Comparison of ENCODE assay signal across 8 mouse cellular contexts in genomic region chr11:103114270-103114943, GRCm38 (mm10). TPM values are rescaled to one million over a fixed set of nuclear protein-coding genes. Genes with fewer than 3 reads are reported as not detected.
DNase-seq lines count a peak whose midpoint lies in the region; ATAC-seq and TF ChIP-seq lines count a peak whose summit lies in the region.

No protein-coding gene starts in this region.

- no peak for ATAC-seq in limb, embryonic 14.5 days (ENCODE audit: low FRiP score, low read depth)

- H3K4me2 ChIP-seq in limb, embryonic 14.5 days (replicated peaks; ENCODE audit: low read depth, low read length, severe bottlenecking) = peak overlapping the region; percentile 62

- TF ChIP-seq CTCF in testis, adult 2 months (IDR thresholded peaks at IDR 0.05; ENCODE audit: control insufficient read depth, insufficient read depth, insufficient replicate concordance, low read depth, low read length) = no peak

- peaks cover 3% of the 10 kb centered on the region; the same call in 1 of the 2 replicates for H3K27me3 ChIP-seq in testis, adult 2 months (ENCODE audit: control insufficient read depth, insufficient read depth, low read length)
- H3K27me3 ChIP-seq in limb, embryonic 14.5 days (ENCODE audit: control insufficient read depth, insufficient read depth, low read length) = no peaks in the 10 kb centered on the region

- TF ChIP-seq POLR2A in testis, adult 2 months (IDR thresholded peaks at IDR 0.05; ENCODE audit: control insufficient read depth, low read depth, low read length) = no peak
- no peak for TF ChIP-seq POLR2A in limb, embryonic 14.5 days (IDR thresholded peaks at IDR 0.05; ENCODE audit: borderline replicate concordance, extremely low read depth, insufficient read depth, insufficient read length)

- H3K27ac ChIP-seq in testis, adult 2 months (ENCODE audit: control insufficient read depth, insufficient read depth, low read depth, low read length) = peak overlapping the region; percentile 98
- H3K27ac ChIP-seq in limb, embryonic 14.5 days (replicated peaks; ENCODE audit: low read depth, low read length) = peak overlapping the region; percentile 88

- peak; percentile 18 for DNase-seq in adrenal gland, postnatal 14 days
- DNase-seq in adrenal gland, adult 8-10 months = no peak
- DNase-seq in testis, postnatal 14 days (ENCODE audit: low spot score) = no peak
- DNase-seq in limb, embryonic 14.5 days (ENCODE audit: low spot score) = no peak
- DNase-seq in yolk sac, embryonic 10.5 days (ENCODE audit: low spot score) = peak; percentile 63
- DNase-seq in adrenal gland, postnatal 4 days (ENCODE audit: low spot score in 2 of 2) = no peak
- no peak for DNase-seq in ovary, postnatal 14 days (ENCODE audit: low spot score)

- peaks cover 40% of the 10 kb centered on the region for H3K4me1 ChIP-seq in testis, adult 2 months (ENCODE audit: control insufficient read depth, insufficient read depth, low read length)
- H3K4me1 ChIP-seq in limb, embryonic 14.5 days (ENCODE audit: control insufficient read depth, insufficient read depth, low read length) = peaks cover 29% of the 10 kb centered on the region

- no peaks in the 10 kb centered on the region for H3K9me3 ChIP-seq in limb, embryonic 14.5 days (ENCODE audit: control insufficient read depth, low read length)

- peak overlapping the region; percentile 95 for H3K4me3 ChIP-seq in testis, adult 2 months (ENCODE audit: control insufficient read depth, low read depth, low read length)
- peak overlapping the region; percentile 65 for H3K4me3 ChIP-seq in limb, embryonic 14.5 days (replicated peaks; ENCODE audit: low read length)

- H3K36me3 ChIP-seq in testis, adult 2 months (ENCODE audit: control insufficient read depth, insufficient read depth, low read length) = no peaks in the 10 kb centered on the region
- no peaks in the 10 kb centered on the region for H3K36me3 ChIP-seq in limb, embryonic 14.5 days (ENCODE audit: control insufficient read depth, insufficient read depth, low read length)

- 88% methylated on average over 11 of the region's 11 CpGs for WGBS in limb, embryonic 14.5 days

- peak overlapping the region; percentile 76 for H3K9ac ChIP-seq in limb, embryonic 14.5 days (ENCODE audit: low read depth, low read length, severe bottlenecking)

RNA-seq across cellular contexts. Expression of gene Hexim1, which starts 1.6 kb away (rescaled TPM):
- 57.8 and 62.1 TPM in 2 replicates for total RNA-seq in adrenal gland, postnatal 14 days (2021)
- 10 to 100 TPM; 75.2 to 90.2 (median 86.0) TPM for total RNA-seq in adrenal gland, adult 8-10 months (2022)
- polyA plus RNA-seq in testis, adult 2 months (2012; rRNA removed) = 5.8 and 6.1 TPM in 2 replicates
- polyA plus RNA-seq in limb, embryonic 14.5 days (2012; rRNA removed) = 17.7 and 21.1 TPM in 2 replicates
- polyA plus RNA-seq in limb, embryonic 14.5 days (2014; fragmentation: Nextera tagmentation; extraction: Ambion mirVana) = 7.5 and 8.4 TPM in 2 replicates
- total RNA-seq in adrenal gland, postnatal 4 days (2021) = 10 to 100 TPM; 50.6 to 53.4 TPM

RNA-seq across cellular contexts. Expression of gene Acbd4, which starts 12.9 kb away (rescaled TPM):
- 77.8 and 84.9 TPM in 2 replicates for total RNA-seq in adrenal gland, postnatal 14 days (2021)
- total RNA-seq in adrenal gland, adult 8-10 months (2022) = 100 to 1,000 TPM; 114 to 181 (median 146) TPM
- polyA plus RNA-seq in testis, adult 2 months (2012; rRNA removed) = 5.7 and 7.2 TPM in 2 replicates
- 11.2 and 14.2 TPM in 2 replicates for polyA plus RNA-seq in limb, embryonic 14.5 days (2012; rRNA removed)
- 20.2 and 25.2 TPM in 2 replicates for polyA plus RNA-seq in limb, embryonic 14.5 days (2014; fragmentation: Nextera tagmentation; extraction: Ambion mirVana)
- total RNA-seq in adrenal gland, postnatal 4 days (2021) = 10 to 100 TPM; 58.4 to 64.4 TPM

RNA-seq across cellular contexts. Expression of gene Plcd3, which starts 12.9 kb away (rescaled TPM):
- total RNA-seq in adrenal gland, postnatal 14 days (2021) = 9.3 and 11.2 TPM in 2 replicates
- total RNA-seq in adrenal gland, adult 8-10 months (2022) = 10 to 100 TPM; 10.0 to 18.9 (median 13.6) TPM
- polyA plus RNA-seq in testis, adult 2 months (2012; rRNA removed) = 4.9 and 5.5 TPM in 2 replicates
- polyA plus RNA-seq in limb, embryonic 14.5 days (2012; rRNA removed) = 10.3 and 13.2 TPM in 2 replicates
- 3.8 and 4.9 TPM in 2 replicates for polyA plus RNA-seq in limb, embryonic 14.5 days (2014; fragmentation: Nextera tagmentation; extraction: Ambion mirVana)
- total RNA-seq in adrenal gland, postnatal 4 days (2021) = 1 to 10 TPM; 8.7 to 8.9 TPM

RNA-seq across cellular contexts. Expression of gene Hexim2, which starts 17.8 kb away (rescaled TPM):
- total RNA-seq in adrenal gland, postnatal 14 days (2021) = 3.9 and 5.6 TPM in 2 replicates
- 1 to 10 TPM; 6.1 to 9.3 (median 8.6) TPM for total RNA-seq in adrenal gland, adult 8-10 months (2022)
- polyA plus RNA-seq in testis, adult 2 months (2012; rRNA removed) = 38.8 and 53.8 TPM in 2 replicates
- polyA plus RNA-seq in limb, embryonic 14.5 days (2012; rRNA removed) = 9.4 and 10.8 TPM in 2 replicates
- 8.6 and 11.1 TPM in 2 replicates for polyA plus RNA-seq in limb, embryonic 14.5 days (2014; fragmentation: Nextera tagmentation; extraction: Ambion mirVana)
- 10 to 100 TPM; 10.4 to 11.8 TPM for total RNA-seq in adrenal gland, postnatal 4 days (2021)

RNA-seq across cellular contexts. Expression of gene Fmnl1, which starts 56.5 kb away (rescaled TPM):
- 14.4 and 30.4 TPM in 2 replicates for total RNA-seq in adrenal gland, postnatal 14 days (2021)
- total RNA-seq in adrenal gland, adult 8-10 months (2022) = 10 to 100 TPM; 29.3 to 40.6 (median 30.6) TPM
- 18.4 and 21.6 TPM in 2 replicates for polyA plus RNA-seq in testis, adult 2 months (2012; rRNA removed)
- polyA plus RNA-seq in limb, embryonic 14.5 days (2012; rRNA removed) = 3.7 and 3.8 TPM in 2 replicates
- 2.5 and 2.6 TPM in 2 replicates for polyA plus RNA-seq in limb, embryonic 14.5 days (2014; fragmentation: Nextera tagmentation; extraction: Ambion mirVana)
- 10 to 100 TPM; 13.4 to 14.2 TPM for total RNA-seq in adrenal gland, postnatal 4 days (2021)

Comparison
In these comparisons a context has a peak if more than half of its experiments do, and no peak if none do; other contexts are left out.
1. DNase-seq: peak in adrenal gland, postnatal 14 days (single experiment) and yolk sac, embryonic 10.5 days (single experiment); none in adrenal gland, adult 8-10 months (single experiment), testis, postnatal 14 days (single experiment), limb, embryonic 14.5 days (single experiment), adrenal gland, postnatal 4 days (0 of 2) and ovary, postnatal 14 days (single experiment).